Mouse (Mus musculus) T-helper 17 cell (primary cell): Measurements from ENCODE around the gene Ihh.

Experiments used
- in situ Hi-C, 2 experiments: fragments of 300-600 bp; cut with MboI, MseI; formaldehyde crosslinking; loops; 1 replicate in 1 of 2; 2 replicates in 1 of 2; pipeline ENCODE4 v1.15.1; 2025; ENCODE audit warnings: high pct_unique_total_duplicates in 2 of 2

Gene Ihh

DNA sequence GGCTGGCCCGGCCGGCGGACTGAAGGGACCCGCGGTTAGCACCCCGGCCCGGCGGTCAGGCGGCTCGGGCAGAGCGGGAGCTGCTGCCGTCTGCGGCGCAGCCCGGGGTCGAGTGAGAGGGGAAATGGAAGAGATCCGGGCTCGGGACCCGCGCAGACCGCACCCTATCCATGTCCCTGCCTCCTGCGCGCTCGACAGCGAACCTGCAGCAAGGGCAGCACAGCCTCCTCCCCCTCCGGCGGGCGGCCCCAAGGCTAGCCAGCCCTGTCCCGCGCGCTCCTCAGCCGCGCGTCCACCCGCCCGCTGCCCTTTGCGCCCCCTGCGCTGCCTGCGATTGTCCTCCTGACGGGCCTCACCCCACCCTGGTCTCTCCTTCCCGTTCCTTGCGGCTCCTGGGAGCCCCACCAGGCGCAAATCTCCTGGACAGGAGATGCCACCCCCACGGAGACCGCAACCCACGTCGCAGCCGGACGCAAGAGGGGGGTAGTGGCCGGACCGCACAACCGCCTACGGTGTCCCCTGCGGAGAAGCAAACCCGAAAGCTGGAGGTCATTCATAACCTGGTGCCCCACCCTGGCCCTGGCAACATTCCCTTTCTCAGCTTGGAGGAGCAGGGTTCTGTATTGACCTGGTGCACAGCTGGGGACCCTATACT, at the start of gene Ihh:
Ihh (minus strand) TSS at position 117 of the 655 bp plus-strand sequence.
- in situ Hi-C loops = loop anchor here in 1 of 2 experiments (5.0 kb wide), 1 partner anchor 91 kb away; no protein-coding TSS in a partner anchor

GRCm38 (mm10) chr1:75001183-75001582, 49.7 kb upstream of the Ihh start:
- in situ Hi-C loops = loop anchor here in 1 of 2 experiments (10.0 kb wide), 1 partner anchor 1336 kb away; no protein-coding TSS in a partner anchor

DNA sequence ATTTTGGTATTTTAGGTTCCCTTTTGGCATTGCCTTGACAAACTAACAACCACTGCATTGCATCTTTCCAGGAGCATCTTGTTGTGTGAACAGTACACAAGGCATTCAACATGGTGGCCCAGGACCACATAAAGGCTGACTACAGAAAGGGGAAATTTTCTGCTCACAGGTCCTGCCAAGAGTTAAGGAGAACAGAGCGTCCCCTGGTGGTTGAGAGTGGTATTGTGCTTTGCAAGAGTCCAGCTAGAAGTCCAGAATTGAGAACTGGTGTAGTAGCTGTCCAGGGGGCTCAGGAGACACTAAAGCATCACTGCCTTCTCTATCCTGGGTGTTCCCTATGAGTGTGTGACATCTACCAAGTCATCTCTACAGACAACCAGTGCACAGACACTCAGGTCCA, 49.0 kb upstream of the Ihh start:
- in situ Hi-C loops = loop anchor here in 1 of 2 experiments (10.0 kb wide), 1 partner anchor 1336 kb away; no protein-coding TSS in a partner anchor

DNA sequence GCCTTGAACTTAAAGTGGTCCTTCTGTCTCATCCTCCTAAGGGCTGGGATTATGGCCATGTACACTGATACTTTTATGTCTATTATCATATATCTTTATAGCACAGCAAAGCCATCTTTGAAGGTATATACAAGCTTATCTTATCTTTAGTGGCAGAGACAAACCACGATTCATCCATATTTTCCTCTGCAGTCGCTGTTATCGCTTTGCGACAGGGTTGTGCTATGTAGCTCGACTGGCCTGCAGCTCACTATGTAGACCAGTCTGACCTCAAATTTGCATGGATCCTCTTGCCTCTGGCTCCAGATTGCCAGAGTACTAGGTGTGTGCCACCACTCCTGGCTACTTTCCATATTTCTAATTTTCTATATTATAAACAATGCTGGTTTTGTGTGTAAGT, 47.7 kb upstream of the Ihh start:
- in situ Hi-C loops = no loop called here

DNA sequence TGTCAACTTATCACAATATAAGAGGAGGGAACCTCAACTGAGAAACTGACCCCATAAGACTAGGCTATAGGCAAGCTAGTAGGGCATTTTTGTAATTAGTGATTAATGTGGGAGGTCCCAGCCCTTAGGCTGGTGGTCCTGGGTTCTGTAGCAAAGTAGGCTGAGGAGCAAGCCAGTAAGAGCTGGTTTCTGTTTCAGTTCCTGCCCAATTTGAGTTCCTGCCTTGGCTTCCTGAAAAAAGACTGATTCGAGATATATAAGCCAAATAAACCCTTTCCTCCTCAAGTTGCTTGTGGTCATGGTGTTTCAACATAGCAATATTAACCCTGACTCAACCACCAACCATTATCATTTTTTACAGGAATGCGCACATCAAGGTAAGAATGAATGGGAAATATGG, 45.8 kb upstream of the Ihh start:
- in situ Hi-C loops = no loop called here

GRCm38 (mm10) chr1:74977001-74977400, 25.5 kb upstream of the Ihh start:
- in situ Hi-C loops = no loop called here

DNA sequence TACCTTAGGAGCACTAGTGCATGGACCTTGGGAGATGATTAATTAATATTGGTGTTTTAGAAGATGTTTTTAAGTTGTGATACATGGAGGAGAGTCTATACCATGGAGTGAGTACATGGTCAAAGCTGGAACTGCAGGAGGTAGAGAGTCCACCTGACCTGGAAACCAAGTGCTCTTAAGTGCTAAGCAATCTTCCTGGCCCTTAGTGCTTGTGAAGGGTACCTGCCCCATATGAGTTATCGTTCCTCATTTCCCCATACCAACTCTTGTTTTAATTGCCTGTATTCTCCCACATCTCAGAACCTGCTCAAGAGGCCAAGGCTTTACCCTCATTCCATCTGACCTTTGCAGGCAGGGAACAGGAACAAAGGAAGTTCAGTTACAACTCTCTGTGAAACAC, 24.5 kb upstream of the Ihh start:
- in situ Hi-C loops = no loop called here

- in situ Hi-C loops = no loop called here
Observed at GRCm38 (mm10) chr1:74973590-74973989, 22.1 kb upstream of the Ihh start.

GRCm38 (mm10) chr1:74971353-74972050, 20.0 kb upstream of the Ihh start:
- in situ Hi-C loops = no loop called here

DNA sequence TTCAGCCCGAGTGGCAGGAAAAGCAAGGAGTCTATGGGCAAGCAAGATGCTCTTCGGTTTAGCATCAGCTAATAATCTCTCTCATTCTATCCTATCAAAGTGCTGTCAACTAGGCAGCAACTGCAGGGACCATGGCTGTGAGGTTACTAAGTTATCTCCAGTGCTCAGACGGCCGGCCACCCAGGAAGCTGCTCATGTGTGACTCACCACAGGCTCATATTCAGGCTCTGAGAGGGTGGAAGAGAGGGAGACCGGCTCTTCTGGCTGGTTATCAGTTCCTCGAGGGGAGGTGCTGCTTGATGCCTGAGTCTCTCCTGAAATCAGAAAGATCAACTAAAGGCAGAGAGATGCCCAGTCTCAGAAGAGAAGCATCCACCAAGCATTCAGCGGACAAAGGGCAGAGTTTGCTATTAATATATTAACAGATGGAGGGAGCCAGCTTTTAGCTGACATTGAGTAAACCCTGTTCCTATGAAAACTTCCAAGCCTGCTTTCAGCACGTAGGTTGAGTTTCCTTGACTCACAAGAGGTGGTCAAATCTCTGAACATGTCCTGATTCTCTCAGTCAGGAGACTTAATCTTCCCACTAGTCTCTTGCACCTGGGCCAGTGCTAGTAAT, 16.6 kb upstream of the Ihh start:
- in situ Hi-C loops = no loop called here

- in situ Hi-C loops = no loop called here
Observed at GRCm38 (mm10) chr1:74964494-74965215, 13.2 kb upstream of the Ihh start.

DNA sequence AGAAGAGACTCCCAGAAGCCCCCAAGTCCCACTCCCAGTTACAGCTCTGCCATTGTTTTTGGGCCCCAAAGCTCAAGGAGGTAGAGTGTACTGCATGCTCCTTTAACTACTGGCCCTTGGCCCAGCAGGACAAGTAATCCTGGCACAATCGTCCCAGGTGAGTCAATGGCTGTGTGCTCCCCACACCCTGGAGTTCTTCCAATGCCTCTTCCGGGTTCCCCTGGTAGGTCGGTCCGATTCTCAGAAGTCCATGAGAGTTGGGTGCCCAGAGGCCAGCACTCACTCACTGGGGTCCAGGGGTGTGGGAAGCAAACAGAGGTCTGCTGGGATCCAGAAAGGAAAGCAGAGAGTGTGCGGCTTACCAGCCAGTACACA, 11.4 kb upstream of the Ihh start:
- in situ Hi-C loops = no loop called here

DNA sequence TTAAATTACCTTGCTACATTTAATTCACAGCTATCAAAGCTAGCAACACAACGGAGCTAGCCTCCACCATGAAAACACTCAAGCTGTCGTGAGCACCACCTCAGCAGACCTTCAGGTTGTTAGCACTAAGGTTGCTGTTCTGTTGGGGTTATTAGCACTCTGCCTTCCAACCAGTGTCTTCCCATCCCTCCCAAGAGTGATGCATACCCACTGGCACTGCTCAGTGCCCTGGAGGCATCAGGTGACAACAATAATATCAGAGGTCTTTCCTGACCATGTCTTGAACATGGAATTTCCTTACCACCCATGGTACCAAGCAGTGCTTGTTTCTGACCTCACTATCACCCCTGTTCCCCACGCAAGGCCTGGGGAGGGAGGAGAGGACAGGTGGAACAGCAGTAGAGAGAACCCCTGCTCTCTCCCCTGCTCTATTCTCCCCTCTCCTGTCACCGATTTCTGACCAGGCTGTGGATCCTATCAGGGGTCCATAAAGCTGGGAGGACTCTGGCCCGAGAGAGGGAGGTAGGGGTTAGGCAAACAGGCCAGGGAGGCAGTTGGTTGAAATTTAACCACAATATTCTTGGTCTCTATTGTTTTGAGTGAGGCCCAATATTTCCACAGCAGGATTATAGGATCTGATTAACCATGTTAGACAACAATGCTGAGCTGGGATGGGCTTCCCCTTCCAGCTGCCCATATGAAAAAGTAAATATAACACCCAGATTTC, 10.8 kb upstream of the Ihh start:
- in situ Hi-C loops = no loop called here

DNA sequence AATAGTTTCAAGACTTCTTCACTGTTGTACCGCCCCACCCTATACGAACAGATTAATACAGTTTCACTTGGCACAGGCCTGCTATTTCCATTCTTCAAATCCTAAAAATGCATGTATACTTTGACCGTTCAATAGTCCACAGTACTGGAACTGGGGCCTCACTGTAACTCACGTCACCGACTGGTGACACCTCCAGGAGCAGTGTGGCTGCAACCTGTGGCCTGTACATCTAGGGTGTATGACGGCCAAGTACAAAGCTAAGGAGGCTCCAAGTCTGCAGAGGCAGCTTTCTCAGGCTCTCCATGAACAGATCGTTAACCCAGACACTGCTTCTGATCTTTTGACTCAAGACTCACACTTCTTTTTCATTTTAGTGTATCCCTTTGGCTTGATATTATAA, 10.2 kb upstream of the Ihh start:
- in situ Hi-C loops = no loop called here

GRCm38 (mm10) chr1:74960059-74960458, 8.6 kb upstream of the Ihh start:
- in situ Hi-C loops = no loop called here

- in situ Hi-C loops = loop anchor here in 1 of 2 experiments (5.0 kb wide), 1 partner anchor 91 kb away; no protein-coding TSS in a partner anchor
Observed at GRCm38 (mm10) chr1:74950576-74951490, 639 bp downstream of the Ihh start.

GRCm38 (mm10) chr1:74950066-74950465, 1.4 kb downstream of the Ihh start:
- in situ Hi-C loops = loop anchor here in 1 of 2 experiments (5.0 kb wide), 1 partner anchor 92 kb away; no protein-coding TSS in a partner anchor

DNA sequence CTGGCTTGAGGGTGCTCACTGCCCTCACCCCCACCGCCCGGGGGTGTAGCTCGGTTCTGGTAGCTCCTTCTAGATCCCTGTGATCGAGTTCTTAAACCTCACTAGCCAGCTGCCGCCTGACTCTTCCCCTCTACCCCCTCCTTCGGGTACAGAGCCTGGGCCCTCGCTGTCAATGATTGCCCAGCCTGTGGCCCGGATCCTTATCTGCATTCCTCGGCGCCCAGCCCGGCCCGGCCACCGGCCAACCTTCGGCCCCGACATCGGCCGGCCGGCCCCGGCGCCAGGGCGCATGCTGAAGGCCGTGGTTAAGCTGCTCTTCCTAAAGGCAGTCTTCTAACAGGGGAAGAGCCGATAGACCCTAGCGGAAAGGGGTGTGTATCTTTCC, 1.8 kb downstream of the Ihh start:
- in situ Hi-C loops = loop anchor here (5.0 to 10.0 kb wide), 7 partner anchors 63 to 325 kb away; partner anchors contain the start of genes Nhej1 (in 1 of the 2) and Resp18 (in 1 of the 2)

DNA sequence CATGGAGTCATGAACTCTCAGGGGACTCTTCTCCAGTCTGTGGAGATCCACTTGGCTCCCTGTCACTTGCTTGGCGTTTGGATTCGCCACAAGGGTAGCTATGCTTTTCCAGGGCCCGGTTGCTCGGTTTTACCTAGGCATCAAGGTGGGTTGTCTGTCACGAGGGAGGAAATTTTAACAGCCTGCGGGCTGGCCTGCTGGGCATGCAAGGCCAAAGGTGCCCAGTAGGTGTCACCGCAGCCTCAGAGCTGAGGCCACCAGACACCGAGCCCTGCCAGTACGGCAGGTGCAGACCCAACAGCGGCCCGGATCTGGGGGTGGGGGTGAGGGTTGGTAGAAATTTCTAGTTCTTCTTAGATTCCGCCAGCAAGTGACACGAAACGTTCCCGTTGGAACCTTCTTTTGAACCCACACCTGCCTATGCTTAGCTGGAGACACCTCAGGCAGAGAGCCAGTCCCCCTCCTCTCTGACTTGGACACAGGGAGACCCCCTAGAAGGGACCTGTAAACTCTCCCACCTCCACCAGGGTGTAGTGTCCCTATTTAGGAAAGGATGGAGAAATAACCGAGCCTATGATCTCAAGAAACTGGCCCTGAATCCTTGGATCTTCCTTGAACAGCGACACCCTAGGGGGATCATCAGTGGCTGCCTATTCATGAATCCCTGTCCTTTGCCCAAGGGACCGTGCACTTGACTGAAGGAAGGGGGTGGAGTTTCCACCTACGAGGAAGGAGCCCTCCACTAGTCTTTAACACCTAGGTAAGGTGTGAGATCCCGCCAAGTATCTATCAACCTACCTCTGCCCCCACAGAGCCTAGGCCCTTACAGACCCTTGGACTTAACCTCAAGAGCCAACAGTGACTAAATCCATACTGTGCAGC, 2.4 kb downstream of the Ihh start:
- in situ Hi-C loops = loop anchor here (5.0 to 10.0 kb wide), 6 partner anchors 63 to 326 kb away; partner anchors contain the start of genes Nhej1 (in 1 of the 2) and Resp18 (in 1 of the 2)
